Mouse (Mus musculus) layer of hippocampus, postnatal 10 days (tissue): ENCODE results near the gene Klhdc8a. TPM values are rescaled to one million over a fixed set of nuclear protein-coding genes. Genes with fewer than 3 reads are reported as not detected.
"Not testable (repeated sequence)": the region's sequence is repeated elsewhere in the genome, so short reads cannot be mapped to it uniquely, and the experiment has no call there.

Experiments
- DNase-seq, 2 experiments: peaks; one replicate each; pipeline ENCODE4 v3.0.0; 2021; ENCODE audit warnings: low spot score in 2 of 2
- total RNA-seq, 2 experiments: library from RNA; stranded (reverse); gene quantifications; 2 replicates each; pipeline ENCODE4 v1.2.3; 2021

Gene Klhdc8a
- total RNA-seq, 2 experiments from 2014 or later: 11.1 to 11.5 TPM

GRCm38 (mm10) chr1:132343191-132343590 lies 44.8 kb downstream of the Klhdc8a start:
- DNase-seq: no peak

GRCm38 (mm10) chr1:132343656-132344055 lies 45.2 kb downstream of the Klhdc8a start:
- DNase-seq: no peak

- DNase-seq: no peak
Observed at GRCm38 (mm10) chr1:132345514-132345913, 47.1 kb downstream of the Klhdc8a start.

GRCm38 (mm10) chr1:132346134-132346851 lies 47.9 kb downstream of the Klhdc8a start:
- no peak for DNase-seq

GRCm38 (mm10) chr1:132346951-132347350 lies 48.5 kb downstream of the Klhdc8a start:
- DNase-seq: no peak

- DNase-seq: no peak
Observed at GRCm38 (mm10) chr1:132348401-132348800, 50.0 kb downstream of the Klhdc8a start.

GRCm38 (mm10) chr1:132349049-132349448 lies 50.6 kb downstream of the Klhdc8a start:
- DNase-seq: not testable (repeated sequence)

- DNase-seq: not testable (repeated sequence)
Observed at GRCm38 (mm10) chr1:132349601-132350000, 51.2 kb downstream of the Klhdc8a start.

- no peak for DNase-seq
Observed at GRCm38 (mm10) chr1:132351058-132351457, 52.6 kb downstream of the Klhdc8a start.

- no peak for DNase-seq
Observed at GRCm38 (mm10) chr1:132353389-132353788, 55.0 kb downstream of the Klhdc8a start.

- DNase-seq: no peak
Observed at GRCm38 (mm10) chr1:132354234-132354633, 55.8 kb downstream of the Klhdc8a start.

- no peak for DNase-seq
Observed at GRCm38 (mm10) chr1:132355162-132355601, 56.8 kb downstream of the Klhdc8a start.

GRCm38 (mm10) chr1:132355841-132356242 lies 57.4 kb downstream of the Klhdc8a start:
- DNase-seq: peak; percentile 91 to 92

GRCm38 (mm10) chr1:132356841-132357240 lies 58.4 kb downstream of the Klhdc8a start:
- DNase-seq: no peak

Other genes starting within 250 kb of the Klhdc8a start
- gene Mfsd4a, start 230.6 kb upstream of the Klhdc8a start, total RNA-seq: 10 to 100 TPM; 32.1 to 33.6 TPM
- gene Cdk18, start 158.9 kb upstream of the Klhdc8a start, total RNA-seq: 10 to 100 TPM; 19.3 to 23.4 TPM
- 1 to 10 TPM; 4.9 TPM for gene Lemd1, start 107.2 kb upstream of the Klhdc8a start, total RNA-seq
- gene AC124108.1, start 107.2 kb upstream of the Klhdc8a start, total RNA-seq: 1 to 10 TPM; 1.7 TPM
- not detected for gene Gm10188, start 68.9 kb upstream of the Klhdc8a start, total RNA-seq
- 1 to 10 TPM; 3.1 TPM for gene Nuak2, start 17.5 kb downstream of the Klhdc8a start, total RNA-seq
- gene Tmcc2, start 92.7 kb downstream of the Klhdc8a start, total RNA-seq: 100 to 1,000 TPM; 171 to 181 TPM
- 10 to 100 TPM; 31.0 to 34.9 TPM for gene Dstyk, start 118.9 kb downstream of the Klhdc8a start, total RNA-seq
- gene Rbbp5, start 178.7 kb downstream of the Klhdc8a start, total RNA-seq: 10 to 100 TPM; 36.8 to 37.3 TPM
- 1 to 10 TPM; 1.7 to 3.1 TPM for gene Tmem81, start 207.6 kb downstream of the Klhdc8a start, total RNA-seq
- gene Cntn2, start 244.6 kb downstream of the Klhdc8a start, total RNA-seq: 10 to 100 TPM; 72.1 to 76.2 TPM